Mouse (Mus musculus): Measurements from ENCODE around the gene Vmn1r93.
"Not testable (repeated sequence)": the region's sequence is repeated elsewhere in the genome, so short reads cannot be mapped to it uniquely, and the experiment has no call there.

Vmn1r93 gene

DNA sequence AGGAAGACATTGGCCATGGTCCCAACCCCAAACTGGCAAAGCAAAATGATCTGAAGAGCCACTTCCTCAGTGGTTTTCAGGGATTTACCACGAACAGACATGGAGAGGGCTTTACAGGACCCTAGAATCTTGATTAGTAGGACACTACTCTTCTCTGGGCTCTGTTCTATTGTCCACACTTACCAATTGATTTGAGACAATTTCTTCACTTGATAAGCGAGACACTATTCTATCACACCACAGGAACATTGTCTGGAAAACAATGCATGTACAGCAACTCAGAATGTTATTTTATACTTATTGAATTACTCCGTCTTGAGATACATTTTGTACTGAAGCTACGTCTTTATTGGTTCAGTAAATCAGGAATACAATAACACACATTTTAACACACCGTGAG, at the start of gene Vmn1r93:
Gene Vmn1r93, minus strand, starts transcription at position 101 of the 400 bp plus-strand sequence.
- not testable (repeated sequence) for H3K4me1 ChIP-seq (replicated peaks; ENCODE audit: low read depth, low read length); H3K9me3 ChIP-seq (ENCODE audit: low read length); H3K27me3 ChIP-seq (ENCODE audit: insufficient read depth, low read length)

DNA sequence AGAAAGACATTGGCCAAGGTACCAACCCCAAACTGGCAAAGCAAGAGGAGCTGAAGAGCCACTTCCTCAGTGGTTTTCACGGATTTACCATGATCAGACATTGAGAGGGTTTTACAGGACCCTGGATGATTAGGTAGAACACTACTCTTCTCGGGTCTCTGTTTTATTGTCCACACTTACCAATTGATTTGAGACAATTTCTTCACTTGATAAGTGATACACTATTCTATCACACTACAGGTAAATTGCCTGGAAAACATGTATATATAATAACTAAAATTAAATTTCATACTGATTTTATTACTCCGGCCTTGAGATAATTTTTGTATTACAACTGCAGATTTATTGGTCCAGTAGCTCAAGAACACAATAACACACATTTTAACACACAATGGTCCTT, 29.4 kb upstream of the Vmn1r93 start, which contains the start of gene Vmn1r94:
Gene Vmn1r94, minus strand, starts transcription at position 101 of the 400 bp plus-strand sequence.
- not testable (repeated sequence) for H3K9me3 ChIP-seq (ENCODE audit: low read length); H3K4me1 ChIP-seq (replicated peaks; ENCODE audit: low read depth, low read length); H3K27me3 ChIP-seq (ENCODE audit: insufficient read depth, low read length); H3K4me3 ChIP-seq (replicated peaks; ENCODE audit: low read length); H3K36me3 ChIP-seq (ENCODE audit: insufficient read depth, low read length)

More for the DNA sequence above, at the start of gene Vmn1r93:
- not testable (repeated sequence) for H3K36me3 ChIP-seq (ENCODE audit: insufficient read depth, low read length); H3K4me3 ChIP-seq (replicated peaks; ENCODE audit: low read length)

GRCm38 (mm10) chr7:20122479-20122878, 16.4 kb downstream of the Vmn1r93 start, which contains the start of gene Gm16442:
Gm16442 (minus strand) TSS chr7:20122579.
- not testable (repeated sequence) for H3K36me3 ChIP-seq (ENCODE audit: insufficient read depth, low read length); H3K4me1 ChIP-seq (replicated peaks; ENCODE audit: low read depth, low read length); H3K27me3 ChIP-seq (ENCODE audit: insufficient read depth, low read length); H3K9me3 ChIP-seq (ENCODE audit: low read length); H3K4me3 ChIP-seq (replicated peaks; ENCODE audit: low read length)

DNA sequence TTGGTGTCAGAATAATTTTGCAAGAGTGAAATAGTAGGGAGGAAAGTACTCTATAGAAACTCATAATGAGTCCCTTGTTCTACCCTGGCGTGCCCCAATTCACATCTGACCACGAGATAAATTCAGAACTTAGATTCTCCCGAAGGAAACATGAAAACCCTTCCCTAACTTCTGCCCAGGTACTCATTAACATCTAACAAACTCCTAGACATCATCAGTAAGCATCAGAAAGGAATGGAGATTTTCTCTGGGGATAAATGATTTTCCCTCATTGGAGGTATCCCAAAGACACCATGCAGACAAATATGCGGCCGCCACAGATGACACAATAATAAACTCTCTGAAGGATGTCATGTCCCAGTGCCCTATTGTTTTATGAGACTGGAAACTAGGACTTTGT, 39.5 kb downstream of the Vmn1r93 start, which contains the start of gene Vmn1r91:
Gene Vmn1r91, plus strand, starts transcription at position 301 of the 400 bp plus-strand sequence.
- H3K36me3 ChIP-seq (ENCODE audit: insufficient read depth, low read length); H3K4me1 ChIP-seq (replicated peaks; ENCODE audit: low read depth, low read length); H3K4me3 ChIP-seq (replicated peaks; ENCODE audit: low read length); H3K27me3 ChIP-seq (ENCODE audit: insufficient read depth, low read length); H3K9me3 ChIP-seq (ENCODE audit: low read length): not testable (repeated sequence)
